Mouse (Mus musculus): ENCODE data around the gene Gm20388. TPM values are rescaled to one million over a fixed set of nuclear protein-coding genes. Genes with fewer than 3 reads are reported as not detected.

The Gm20388 gene
- polyA plus RNA-seq, 2 experiments: 8.5 TPM; not detected in 1

DNA sequence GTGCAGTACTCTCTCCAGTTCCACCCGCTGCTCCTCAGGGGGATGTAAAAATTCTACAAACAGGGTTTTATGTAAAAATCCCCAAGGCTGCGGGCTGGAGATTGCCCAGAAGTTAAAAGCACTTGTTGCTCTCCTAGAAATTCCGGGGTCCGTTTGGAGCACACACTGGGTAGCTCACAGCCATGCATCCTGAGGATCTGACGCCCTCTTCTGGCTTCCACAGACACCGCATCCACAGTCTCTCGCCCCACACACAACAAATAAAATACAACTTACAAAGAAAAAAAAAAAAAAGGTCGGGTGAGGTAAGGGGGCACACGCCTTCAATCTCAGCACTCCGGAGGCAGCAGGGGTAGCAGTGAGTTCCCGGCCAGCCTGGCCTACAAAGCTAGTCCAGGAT lies 1897.4 kb downstream of the Gm20388 start:
- ATAC-seq (ENCODE audit: insufficient read depth): no peak
- Histone ChIP-seq H3K36me3 (replicated peaks; ENCODE audit: control insufficient read depth, insufficient read depth, low read depth) (0 out of 2 replicates have a peak, but pooled peaks cover 3% of the 10 kb centered on the region), H3K4me3 (ENCODE audit: insufficient read depth in 1 of 2, low read depth in 2 of 2, low read length in 2 of 2) (no peak overlapping the region), H3K27me3 (ENCODE audit: control insufficient read depth, insufficient read depth, low read length) (no peaks in the 10 kb centered on the region), H3K4me2 (ENCODE audit: low read depth) (no peak overlapping the region), H3K4me1 (replicated peaks; ENCODE audit: control insufficient read depth in 2 of 2, insufficient read depth in 2 of 2, low read length in 1 of 2) (no peaks in the 10 kb centered on the region), H3K9me3 (ENCODE audit: control insufficient read depth, low read length) (no peaks in the 10 kb centered on the region), H3K27ac (no peak overlapping the region), H3K9ac (replicated peaks) (no peak overlapping the region)
- 63% methylated on average over 11 of the region's 11 CpGs for WGBS (ENCODE audit: insufficient replicate concordance)
- no peak for DNase-seq (ENCODE audit: low read depth in 3 of 3, low spot score in 3 of 3)
- TF ChIP-seq EP300 (IDR thresholded peaks at IDR 0.05; ENCODE audit: low read depth): no peak
- TF ChIP-seq CTCF (IDR thresholded peaks at IDR 0.05; ENCODE audit: low read depth): no peak

DNA sequence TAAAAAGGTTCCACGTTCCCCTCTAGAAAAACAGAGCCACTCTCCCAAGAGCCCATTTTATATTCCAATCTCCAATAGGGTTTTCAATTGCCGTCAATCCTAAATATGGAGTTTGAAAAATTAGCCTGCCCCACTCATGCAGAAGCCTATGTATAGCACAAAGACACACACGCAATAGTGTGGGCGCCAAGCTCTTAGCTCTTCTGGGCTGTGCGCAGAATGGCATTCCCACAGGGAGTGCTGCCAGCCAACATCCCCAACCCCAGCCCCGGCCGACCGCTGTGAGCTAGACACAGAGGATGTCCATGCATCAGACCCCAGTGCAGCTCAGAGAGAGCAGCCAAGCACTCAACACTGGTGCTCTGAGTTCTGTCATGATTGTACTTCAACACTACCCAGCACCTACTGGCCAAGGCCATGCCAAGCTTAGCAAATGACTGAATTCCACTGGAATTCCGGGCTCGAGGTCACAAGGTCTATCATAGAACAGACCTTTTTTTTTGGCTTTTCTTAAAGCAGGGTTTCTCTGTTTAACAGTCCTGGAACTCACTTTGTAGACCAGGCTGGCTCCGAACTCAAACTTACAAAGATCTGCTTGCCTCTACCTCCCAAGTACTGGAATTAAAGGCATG lies 1899.0 kb downstream of the Gm20388 start:
- Histone ChIP-seq H3K36me3 (replicated peaks; ENCODE audit: control insufficient read depth, insufficient read depth, low read depth) (0 out of 2 replicates have a peak, but pooled peaks cover 3% of the 10 kb centered on the region), H3K4me2 (ENCODE audit: low read depth) (no peak overlapping the region), H3K4me3 (ENCODE audit: insufficient read depth in 1 of 2, low read depth in 2 of 2, low read length in 2 of 2) (no peak overlapping the region), H3K9ac (replicated peaks) (no peak overlapping the region), H3K27me3 (ENCODE audit: control insufficient read depth, insufficient read depth, low read length) (no peaks in the 10 kb centered on the region), H3K27ac (no peak overlapping the region), H3K9me3 (ENCODE audit: control insufficient read depth, low read length) (no peaks in the 10 kb centered on the region), H3K4me1 (replicated peaks; ENCODE audit: control insufficient read depth in 2 of 2, insufficient read depth in 2 of 2, low read length in 1 of 2) (no peaks in the 10 kb centered on the region)
- no peak for TF ChIP-seq EP300 (IDR thresholded peaks at IDR 0.05; ENCODE audit: low read depth)
- no peak for TF ChIP-seq CTCF (IDR thresholded peaks at IDR 0.05; ENCODE audit: low read depth)
- no peak for ATAC-seq (ENCODE audit: insufficient read depth)
- no peak for DNase-seq (ENCODE audit: low read depth in 3 of 3, low spot score in 3 of 3)
- 80% methylated on average over 11 of the region's 11 CpGs for WGBS (ENCODE audit: insufficient replicate concordance)

DNA sequence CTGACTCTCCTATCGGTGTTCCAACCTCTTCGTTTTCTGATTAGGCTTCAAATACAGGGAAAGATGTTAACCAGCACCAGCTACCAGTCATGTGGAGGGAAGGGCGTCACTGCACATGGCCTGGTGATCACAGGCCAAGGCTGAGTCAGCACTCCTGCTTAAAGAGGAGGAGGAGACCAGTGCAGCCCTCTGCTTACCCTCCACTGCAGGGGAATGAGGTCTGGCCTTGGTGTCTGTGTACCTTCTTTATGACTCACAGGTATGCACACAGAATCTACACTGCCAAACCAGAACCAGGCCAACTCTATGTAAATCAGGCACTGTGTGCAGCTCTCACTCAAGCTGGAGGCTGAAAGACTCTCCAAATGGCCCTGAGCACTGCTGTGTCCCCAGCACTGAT lies 1900.9 kb downstream of the Gm20388 start:
- Histone ChIP-seq H3K9ac (replicated peaks) (no peak overlapping the region), H3K27me3 (ENCODE audit: control insufficient read depth, insufficient read depth, low read length) (no peaks in the 10 kb centered on the region), H3K36me3 (replicated peaks; ENCODE audit: control insufficient read depth, insufficient read depth, low read depth) (no peaks in the 10 kb centered on the region), H3K4me2 (ENCODE audit: low read depth) (no peak overlapping the region), H3K27ac (no peak overlapping the region), H3K4me3 (ENCODE audit: insufficient read depth in 1 of 2, low read depth in 2 of 2, low read length in 2 of 2) (no peak overlapping the region), H3K4me1 (replicated peaks; ENCODE audit: control insufficient read depth in 2 of 2, insufficient read depth in 2 of 2, low read length in 1 of 2) (no peaks in the 10 kb centered on the region), H3K9me3 (ENCODE audit: control insufficient read depth, low read length) (no peaks in the 10 kb centered on the region)
- ATAC-seq (ENCODE audit: insufficient read depth): no peak
- WGBS (ENCODE audit: insufficient replicate concordance): 72% methylated on average over 3 of the region's 3 CpGs
- TF ChIP-seq EP300 (IDR thresholded peaks at IDR 0.05; ENCODE audit: low read depth) (no peak), CTCF (IDR thresholded peaks at IDR 0.05; ENCODE audit: low read depth) (no peak)
- DNase-seq (ENCODE audit: low read depth in 3 of 3, low spot score in 3 of 3): no peak

DNA sequence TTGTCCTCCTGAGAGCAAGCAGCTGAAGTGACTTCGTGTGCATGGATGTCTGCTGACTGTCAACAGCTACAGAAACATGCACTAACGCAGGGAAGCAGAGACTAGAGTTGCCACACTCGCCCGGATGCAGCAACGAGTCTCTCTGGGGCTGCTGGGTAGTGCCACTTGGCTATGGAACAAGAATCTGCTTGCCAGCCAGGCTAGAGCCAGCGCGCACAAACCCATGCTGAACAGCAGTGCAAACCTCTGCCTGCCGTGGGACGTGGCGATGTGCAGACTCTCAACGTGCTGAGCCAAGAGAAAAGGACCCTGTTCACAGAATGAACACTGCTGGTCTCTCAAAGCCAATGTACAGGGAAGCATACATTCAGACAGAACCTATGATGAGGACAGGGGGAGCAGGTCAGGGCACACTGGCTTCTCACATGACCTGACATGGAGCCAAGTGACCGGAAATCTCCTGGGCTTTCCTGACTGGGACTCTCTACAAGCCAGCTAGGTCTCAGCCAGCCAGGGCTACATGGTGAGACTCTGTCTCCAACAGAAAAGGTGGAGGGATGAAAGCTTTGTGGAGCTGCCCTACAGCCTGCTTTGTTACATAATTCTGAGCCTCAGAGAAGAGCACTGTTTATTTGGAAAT lies 1901.4 kb downstream of the Gm20388 start:
- Histone ChIP-seq H3K27ac (no peak overlapping the region), H3K9me3 (ENCODE audit: control insufficient read depth, low read length) (no peaks in the 10 kb centered on the region), H3K4me1 (replicated peaks; ENCODE audit: control insufficient read depth in 2 of 2, insufficient read depth in 2 of 2, low read length in 1 of 2) (no peaks in the 10 kb centered on the region), H3K27me3 (ENCODE audit: control insufficient read depth, insufficient read depth, low read length) (no peaks in the 10 kb centered on the region), H3K4me2 (ENCODE audit: low read depth) (no peak overlapping the region), H3K36me3 (replicated peaks; ENCODE audit: control insufficient read depth, insufficient read depth, low read depth) (no peaks in the 10 kb centered on the region), H3K4me3 (ENCODE audit: insufficient read depth in 1 of 2, low read depth in 2 of 2, low read length in 2 of 2) (no peak overlapping the region), H3K9ac (replicated peaks) (no peak overlapping the region)
- 82% methylated on average over 12 of the region's 12 CpGs for WGBS (ENCODE audit: insufficient replicate concordance)
- ATAC-seq (ENCODE audit: insufficient read depth) (no peak), DNase-seq (ENCODE audit: low read depth in 3 of 3, low spot score in 3 of 3) (no peak)
- no peak for TF ChIP-seq CTCF (IDR thresholded peaks at IDR 0.05; ENCODE audit: low read depth)
- TF ChIP-seq EP300 (IDR thresholded peaks at IDR 0.05; ENCODE audit: low read depth): no peak

DNA sequence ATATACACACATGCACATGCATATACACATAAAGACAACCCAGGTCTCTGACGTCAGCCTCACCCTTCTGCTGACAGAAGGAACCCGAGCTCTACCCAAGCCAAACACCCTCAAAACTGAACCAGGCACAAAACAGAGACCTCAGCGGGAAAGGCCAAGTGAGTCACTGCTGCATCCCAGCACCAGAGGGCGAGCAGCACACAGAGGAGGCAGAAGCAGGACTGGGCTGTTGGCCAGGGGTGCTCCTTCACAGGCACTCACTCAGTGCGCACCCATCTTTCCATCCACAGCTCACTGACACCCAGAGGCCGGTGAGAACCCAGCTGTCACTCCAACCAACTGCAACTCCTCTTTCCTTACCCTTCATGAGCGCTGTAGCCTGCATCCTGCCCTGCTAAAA lies 1907.6 kb downstream of the Gm20388 start:
- no peak overlapping the region for H3K27ac ChIP-seq
- 70% methylated on average over 7 of the region's 7 CpGs for WGBS (ENCODE audit: insufficient replicate concordance)

More for the DNA sequence above, 1907.6 kb downstream of the Gm20388 start:
- no peak overlapping the region for H3K4me2 ChIP-seq (ENCODE audit: low read depth)
- no peaks in the 10 kb centered on the region for H3K4me1 ChIP-seq (replicated peaks; ENCODE audit: control insufficient read depth in 2 of 2, insufficient read depth in 2 of 2, low read length in 1 of 2)
- DNase-seq (ENCODE audit: low read depth in 3 of 3, low spot score in 3 of 3) (no peak), ATAC-seq (ENCODE audit: insufficient read depth) (no peak)
- peak; percentile 26; the same call in 1 of the 2 replicates for TF ChIP-seq CTCF (IDR thresholded peaks at IDR 0.05; ENCODE audit: low read depth)
- no peak for TF ChIP-seq EP300 (IDR thresholded peaks at IDR 0.05; ENCODE audit: low read depth)
- no peaks in the 10 kb centered on the region for H3K27me3 ChIP-seq (ENCODE audit: control insufficient read depth, insufficient read depth, low read length)
- no peaks in the 10 kb centered on the region for H3K9me3 ChIP-seq (ENCODE audit: control insufficient read depth, low read length)
- H3K4me3 ChIP-seq (ENCODE audit: insufficient read depth in 1 of 2, low read depth in 2 of 2, low read length in 2 of 2): no peak overlapping the region
- no peak overlapping the region for H3K9ac ChIP-seq (replicated peaks)
- H3K36me3 ChIP-seq (replicated peaks; ENCODE audit: control insufficient read depth, insufficient read depth, low read depth): no peaks in the 10 kb centered on the region

All from liver, embryonic 14.5 days (tissue).